Comparison of ENCODE assay signal across 15 mouse cellular contexts in the genomic region with DNA sequence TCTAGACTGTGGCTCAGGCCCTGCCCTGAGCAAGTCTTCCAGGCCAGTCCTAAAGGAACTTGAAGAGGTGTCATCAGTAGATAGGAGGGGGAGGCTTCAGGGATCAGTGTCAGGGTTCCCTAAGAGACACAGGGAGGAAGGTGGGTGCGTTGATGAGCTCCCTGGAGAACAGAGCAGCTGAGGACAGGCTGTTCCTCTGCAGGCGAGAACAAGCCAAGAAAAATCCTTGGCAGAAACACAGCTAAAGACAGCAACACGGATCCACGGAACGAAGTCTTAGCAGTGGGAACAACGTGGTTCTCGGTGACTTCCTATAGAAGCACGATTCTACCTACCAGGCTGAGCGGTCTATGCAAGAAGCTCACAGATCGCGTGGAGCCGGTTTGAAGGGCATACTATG. TPM values are rescaled to one million over a fixed set of nuclear protein-coding genes. Genes with fewer than 3 reads are reported as not detected.
DNase-seq lines count a peak whose midpoint lies in the region; ATAC-seq lines count a peak whose summit lies in the region.
"Had no signal": no experiment of that assay in that cellular context is flagged by ENCODE, and none has a peak within 500 bp of the region (broad histone marks: within the 10 kb centered on the region; RNA-seq: fewer than 3 reads in every experiment).

No protein-coding gene starts in this region.

- no peak for ATAC-seq in granulocyte monocyte progenitor cell, adult 5-6 weeks (replicated peaks; ENCODE audit: poor library complexity, severe bottlenecking)
- ATAC-seq: forebrain, embryonic 13.5 days had no signal

- no peaks in the 10 kb centered on the region for H3K36me3 ChIP-seq in heart, embryonic 10.5 days
- H3K36me3 ChIP-seq: embryonic facial prominence, embryonic 13.5 days had no signal

- H3K4me3 ChIP-seq in heart, embryonic 10.5 days: no peak overlapping the region
- H3K4me3 ChIP-seq: embryonic facial prominence, embryonic 13.5 days; forebrain, embryonic 13.5 days had no signal

- DNase-seq in heart, adult 8-10 months (ENCODE audit: low spot score): peak; percentile 47
- DNase-seq in heart, embryonic 10.5 days (ENCODE audit: low spot score): no peak
- DNase-seq in brain, adult 2 months (ENCODE audit: low read depth, low spot score): peak; percentile 83
- DNase-seq in heart, postnatal 25 days (ENCODE audit: low spot score): peak; percentile 17
- DNase-seq in right cerebral cortex, postnatal 10 days (ENCODE audit: low spot score in 2 of 2): peak; percentile 68 to 80
- DNase-seq in cerebellum, postnatal 36 days: no peak
- no peak for DNase-seq in adrenal gland, adult (ENCODE audit: inconsistent age in 2 of 2, low spot score in 1 of 2)
- DNase-seq: adrenal gland, postnatal 10 days; cerebellum, adult 11 months; kidney, adult 18-20 months; retina, postnatal 1 day; thymus, postnatal 14 days had no signal

- H3K9me3 ChIP-seq in heart, embryonic 10.5 days: no peaks in the 10 kb centered on the region
- H3K9me3 ChIP-seq: embryonic facial prominence, embryonic 13.5 days; forebrain, embryonic 13.5 days had no signal

- no peak overlapping the region for H3K27ac ChIP-seq in heart, embryonic 10.5 days
- H3K27ac ChIP-seq: embryonic facial prominence, embryonic 13.5 days; forebrain, embryonic 13.5 days had no signal

- intact Hi-C loops in heart, postnatal 25 days (cut with DNase I): loop anchor here (5.0 kb wide), 1 partner anchor 42 kb away; no protein-coding TSS in a partner anchor

- H3K27me3 ChIP-seq in heart, embryonic 10.5 days (ENCODE audit: insufficient read depth, poor library complexity, severe bottlenecking): no peaks in the 10 kb centered on the region; the same call in 1 of the 2 replicates
- H3K27me3 ChIP-seq: forebrain, embryonic 13.5 days had no signal

- H3K4me1 ChIP-seq in heart, embryonic 10.5 days: peaks cover 29% of the 10 kb centered on the region

- 80% methylated on average over 12 of the region's 12 CpGs for WGBS in heart, embryonic 10.5 days

RNA-seq across cellular contexts. Expression of a gene that starts 44.6 kb away (rescaled TPM):
- total RNA-seq in heart, adult 8-10 months (2022): 10 to 100 TPM; 52.3 to 84.3 (median 65.6) TPM
- polyA plus RNA-seq in heart, embryonic 10.5 days (2016; fragmentation: Nextera tagmentation; extraction: Ambion mirVana): 3.4 and 6.9 TPM in 2 replicates
- total RNA-seq in heart, postnatal 25 days (2021): 10 to 100 TPM; 61.2 to 72.2 TPM
- not detected in 2 replicates for total RNA-seq in granulocyte monocyte progenitor cell, adult 5-6 weeks (2014; fragmentation: Nextera tagmentation)
- not detected in 2 replicates for total RNA-seq in granulocyte monocyte progenitor cell, adult 5-6 weeks (2017)

Comparison
In these comparisons a context has a peak if more than half of its experiments do, and no peak if none do; other contexts are left out.
1. DNase-seq: peak in heart, adult 8-10 months (single experiment), brain, adult 2 months (single experiment), heart, postnatal 25 days (single experiment) and right cerebral cortex, postnatal 10 days (2 of 2); none in heart, embryonic 10.5 days (single experiment), cerebellum, postnatal 36 days (0 of 2) and adrenal gland, adult (0 of 2).
2. RNA of a gene that starts 44.6 kb away (total RNA-seq): 61.2 to 72.2 TPM in heart, postnatal 25 days and 52.3 to 84.3 TPM in heart, adult 8-10 months; not detected in granulocyte monocyte progenitor cell, adult 5-6 weeks; every median in the first group is over 10 times any median in the second.